Mouse (Mus musculus) myocyte (in vitro differentiated cells): Measurements from ENCODE around the gene Srsf2.

Experiments
- E2F4 ChIP-seq: IDR thresholded peaks from one replicate; pipeline ENCODE4 v1.6.1; 2011; ENCODE audit warnings: mild to moderate bottlenecking, control low read depth, moderate library complexity; ENCODE audit not compliant: insufficient read depth
- MAX ChIP-seq: IDR thresholded peaks from one replicate; pipeline ENCODE4 v1.6.1; 2011; ENCODE audit warnings: low read depth, mild to moderate bottlenecking, control low read depth
- MYOD1 ChIP-seq, 3 experiments: IDR thresholded peaks; one replicate each; pipeline ENCODE4 v1.6.1; 2011; ENCODE audit warnings: control low read depth in 2 of 3, low read depth in 2 of 3, mild to moderate bottlenecking in 2 of 3, moderate library complexity in 1 of 3; ENCODE audit not compliant: insufficient read length in 2 of 3, control insufficient read depth in 1 of 3
- MYOG ChIP-seq, 3 experiments: IDR thresholded peaks; one replicate each; pipeline ENCODE4 v1.6.1; 2011; ENCODE audit warnings: control low read depth in 2 of 3, low read depth in 2 of 3, mild to moderate bottlenecking in 2 of 3; ENCODE audit not compliant: insufficient read length in 2 of 3, control insufficient read depth in 1 of 3, insufficient read depth in 1 of 3
- POLR2A ChIP-seq: IDR thresholded peaks from one replicate; pipeline ENCODE4 v1.6.1; 2011; ENCODE audit warnings: low read depth, mild to moderate bottlenecking, control low read depth, moderate library complexity; ENCODE audit not compliant: insufficient read length
- POLR2AphosphoS2 ChIP-seq: IDR thresholded peaks from one replicate; pipeline ENCODE4 v1.6.1; 2011; ENCODE audit warnings: low read depth, control low read depth; ENCODE audit not compliant: insufficient read length
- TCF12 ChIP-seq: IDR thresholded peaks from one replicate; pipeline ENCODE4 v1.6.1; 2011; ENCODE audit warnings: mild to moderate bottlenecking, control low read depth; ENCODE audit not compliant: poor library complexity, insufficient read depth, severe bottlenecking
- TCF3 ChIP-seq: IDR thresholded peaks from one replicate; pipeline ENCODE4 v1.6.1; 2011; ENCODE audit warnings: low read depth, control low read depth; ENCODE audit not compliant: insufficient read length
- USF1 ChIP-seq: IDR thresholded peaks from one replicate; pipeline ENCODE4 v1.6.1; 2011; ENCODE audit warnings: low read depth, mild to moderate bottlenecking, control low read depth, moderate library complexity

- TF ChIP-seq POLR2A (no peak), E2F4 (no peak), USF1 (no peak), MAX (no peak), TCF12 (no peak), POLR2AphosphoS2 (no peak), MYOG (IDR thresholded peaks at IDR 0.05; ENCODE audit: control insufficient read depth in 1 of 3, insufficient read depth in 1 of 3, insufficient read length in 2 of 3, low read depth in 2 of 3) (no peak), MYOD1 (IDR thresholded peaks at IDR 0.05; ENCODE audit: control insufficient read depth in 1 of 3, insufficient read length in 2 of 3, low read depth in 2 of 3) (no peak), TCF3 (no peak)
Observed at GRCm38 (mm10) chr11:116810983-116811901, 41.7 kb downstream of the Srsf2 start.
